ENCODE assay signal across 9 mouse cellular contexts in genomic region chr17:35125081-35125480, GRCm38 (mm10). TPM values are rescaled to one million over a fixed set of nuclear protein-coding genes. Genes with fewer than 3 reads are reported as not detected.
A peak's percentile ranks its signal among the peaks of the same experiment; 100 is the strongest.
DNase-seq lines count a peak whose midpoint lies in the region; ATAC-seq and TF ChIP-seq lines count a peak whose summit lies in the region.
"Had no signal": no experiment of that assay in that cellular context is flagged by ENCODE, and none has a peak within 500 bp of the region (broad histone marks: within the 10 kb centered on the region; RNA-seq: fewer than 3 reads in every experiment).

No protein-coding gene starts in this region.

- peak overlapping the region; percentile 70; the same call in 1 of the 2 replicates for H3K4me2 ChIP-seq in kidney, embryonic 16.5 days (replicated peaks; ENCODE audit: low read depth, low read length)
- H3K4me2 ChIP-seq in embryonic facial prominence, embryonic 15.5 days (replicated peaks), result no peak overlapping the region
- peak overlapping the region; percentile 89; the same call in 1 of the 2 replicates for H3K4me2 ChIP-seq in liver, embryonic 16.5 days (ENCODE audit: low read depth, low read length)

- H3K27ac ChIP-seq in kidney, embryonic 16.5 days (ENCODE audit: low read length), result no peak overlapping the region
- H3K27ac ChIP-seq in bone marrow, adult 2 months (ENCODE audit: control insufficient read depth, insufficient read depth, low read depth, low read length, poor library complexity), result peak overlapping the region; percentile 50
- peak overlapping the region; percentile 89; the same call in 1 of the 2 replicates for H3K27ac ChIP-seq in embryonic facial prominence, embryonic 15.5 days (replicated peaks)
- H3K27ac ChIP-seq in liver, embryonic 16.5 days (ENCODE audit: low read length), result peak overlapping the region; percentile 92

- H3K4me1 ChIP-seq in kidney, embryonic 16.5 days (ENCODE audit: insufficient read depth, low read length), result peaks cover 42% of the 10 kb centered on the region
- peaks cover 3% of the 10 kb centered on the region; the same call in 1 of the 2 replicates for H3K4me1 ChIP-seq in bone marrow, adult 2 months (ENCODE audit: control insufficient read depth, insufficient read depth, low read length)
- H3K4me1 ChIP-seq in embryonic facial prominence, embryonic 15.5 days, result peaks cover 46% of the 10 kb centered on the region
- peaks cover 33% of the 10 kb centered on the region for H3K4me1 ChIP-seq in liver, embryonic 16.5 days (ENCODE audit: control insufficient read depth, low read depth, low read length)

- no peak for TF ChIP-seq POLR2A in bone marrow, adult 2 months (IDR thresholded peaks at IDR 0.05; ENCODE audit: borderline replicate concordance, control insufficient read depth, low read depth, low read length)

- DNase-seq in kidney, adult 8-10 months, result no peak
- no peak for DNase-seq in ovary, postnatal 14 days (ENCODE audit: low spot score)
- DNase-seq in urinary bladder, postnatal 10 days (ENCODE audit: low spot score), result no peak
- DNase-seq: cerebellum, adult 2 months had no signal

- peaks cover 12% of the 10 kb centered on the region; the same call in 1 of the 2 replicates for H3K36me3 ChIP-seq in kidney, embryonic 16.5 days (ENCODE audit: insufficient read depth, low read length)
- peaks cover 8% of the 10 kb centered on the region for H3K36me3 ChIP-seq in embryonic facial prominence, embryonic 15.5 days
- peaks cover 6% of the 10 kb centered on the region; the same call in 1 of the 2 replicates for H3K36me3 ChIP-seq in liver, embryonic 16.5 days (ENCODE audit: control insufficient read depth, insufficient read depth)

- no peaks in the 10 kb centered on the region for H3K9me3 ChIP-seq in kidney, embryonic 16.5 days (ENCODE audit: low read length)
- no peaks in the 10 kb centered on the region for H3K9me3 ChIP-seq in embryonic facial prominence, embryonic 15.5 days (replicated peaks)
- no peaks in the 10 kb centered on the region for H3K9me3 ChIP-seq in liver, embryonic 16.5 days (replicated peaks; ENCODE audit: control insufficient read depth, low read length)

- H3K4me3 ChIP-seq in kidney, embryonic 16.5 days (ENCODE audit: low read length), result no peak overlapping the region
- no peak overlapping the region for H3K4me3 ChIP-seq in bone marrow, adult 2 months (replicated peaks; ENCODE audit: control insufficient read depth, low read depth, low read length)
- H3K4me3 ChIP-seq in embryonic facial prominence, embryonic 15.5 days (replicated peaks), result no peak overlapping the region
- H3K4me3 ChIP-seq in liver, embryonic 16.5 days (ENCODE audit: low read depth, low read length), result no peak overlapping the region

- ATAC-seq in kidney, embryonic 16.5 days (ENCODE audit: low FRiP score, low TSS enrichment), result no peak
- no peak for ATAC-seq in embryonic facial prominence, embryonic 15.5 days (ENCODE audit: insufficient number of reproducible peaks, low FRiP score, low TSS enrichment, low read depth)
- ATAC-seq in liver, embryonic 16.5 days (ENCODE audit: low read depth), result no peak
- ATAC-seq: inflammation-experienced regulatory T-cells, adult 6 months had no signal

- no peaks in the 10 kb centered on the region for H3K27me3 ChIP-seq in kidney, embryonic 16.5 days (ENCODE audit: insufficient read depth, low read length)
- H3K27me3 ChIP-seq in embryonic facial prominence, embryonic 15.5 days, result no peaks in the 10 kb centered on the region
- H3K27me3 ChIP-seq in liver, embryonic 16.5 days (ENCODE audit: control insufficient read depth, insufficient read depth, low read depth, low read length), result no peaks in the 10 kb centered on the region

- H3K9ac ChIP-seq in kidney, embryonic 16.5 days (replicated peaks; ENCODE audit: low read length), result peak overlapping the region; percentile 76; the same call in 1 of the 2 replicates
- H3K9ac ChIP-seq in embryonic facial prominence, embryonic 15.5 days, result no peak overlapping the region
- no peak overlapping the region for H3K9ac ChIP-seq in liver, embryonic 16.5 days (ENCODE audit: low read depth, low read length)

- WGBS in kidney, embryonic 16.5 days, result 87% methylated on average over 1 of the region's 1 CpGs
- WGBS in bone marrow, adult 2 months, result 78% methylated on average over 1 of the region's 1 CpGs
- 82% methylated on average over 1 of the region's 1 CpGs for WGBS in embryonic facial prominence, embryonic 15.5 days
- 62% methylated on average over 1 of the region's 1 CpGs for WGBS in liver, embryonic 16.5 days (ENCODE audit: insufficient replicate concordance)

- TF ChIP-seq CTCF in bone marrow, adult 2 months (IDR thresholded peaks at IDR 0.05; ENCODE audit: control insufficient read depth, insufficient read depth, low read length), result no peak

RNA-seq across cellular contexts. Expression of gene D17H6S53E, which starts 1.1 kb away (rescaled TPM):
- 8.5 and 12.0 TPM in 2 replicates for polyA plus RNA-seq in kidney, embryonic 16.5 days (2015; fragmentation: Nextera tagmentation; extraction: Ambion mirVana)
- polyA plus RNA-seq in bone marrow, adult 2 months (2011; ENCODE audit: insufficient read depth, insufficient read length, low replicate concordance, missing spikeins), result 6.8 and 20.2 TPM in 2 replicates
- polyA plus RNA-seq in embryonic facial prominence, embryonic 15.5 days (2015; fragmentation: Nextera tagmentation; extraction: Ambion mirVana), result 11.2 and 12.2 TPM in 2 replicates
- polyA plus RNA-seq in liver, embryonic 16.5 days (2015; fragmentation: Nextera tagmentation; extraction: Ambion mirVana), result 2.7 TPM in 2 replicates

RNA-seq across cellular contexts. Expression of gene Csnk2b, which starts 3.2 kb away (rescaled TPM):
- polyA plus RNA-seq in kidney, embryonic 16.5 days (2015; fragmentation: Nextera tagmentation; extraction: Ambion mirVana), result 293 and 308 TPM in 2 replicates
- 155 and 166 TPM in 2 replicates for polyA plus RNA-seq in bone marrow, adult 2 months (2011; ENCODE audit: insufficient read depth, insufficient read length, low replicate concordance, missing spikeins)
- 278 and 279 TPM in 2 replicates for polyA plus RNA-seq in embryonic facial prominence, embryonic 15.5 days (2015; fragmentation: Nextera tagmentation; extraction: Ambion mirVana)
- 115 and 123 TPM in 2 replicates for polyA plus RNA-seq in liver, embryonic 16.5 days (2015; fragmentation: Nextera tagmentation; extraction: Ambion mirVana)

RNA-seq across cellular contexts. Expression of gene Gpank1, which starts 3.8 kb away (rescaled TPM):
- polyA plus RNA-seq in kidney, embryonic 16.5 days (2015; fragmentation: Nextera tagmentation; extraction: Ambion mirVana), result 22.3 and 23.7 TPM in 2 replicates
- 29.8 and 39.0 TPM in 2 replicates for polyA plus RNA-seq in bone marrow, adult 2 months (2011; ENCODE audit: insufficient read depth, insufficient read length, low replicate concordance, missing spikeins)
- 19.5 and 20.1 TPM in 2 replicates for polyA plus RNA-seq in embryonic facial prominence, embryonic 15.5 days (2015; fragmentation: Nextera tagmentation; extraction: Ambion mirVana)
- 12.4 and 12.9 TPM in 2 replicates for polyA plus RNA-seq in liver, embryonic 16.5 days (2015; fragmentation: Nextera tagmentation; extraction: Ambion mirVana)

RNA-seq across cellular contexts. Expression of gene Apom, which starts 6.8 kb away (rescaled TPM):
- 22.2 and 27.5 TPM in 2 replicates for polyA plus RNA-seq in kidney, embryonic 16.5 days (2015; fragmentation: Nextera tagmentation; extraction: Ambion mirVana)
- polyA plus RNA-seq in bone marrow, adult 2 months (2011; ENCODE audit: insufficient read depth, insufficient read length, low replicate concordance, missing spikeins), result 6.0 TPM in 1 of 2 replicates, not detected in the other
- 0.17 TPM in 1 of 2 replicates, not detected in the other for polyA plus RNA-seq in embryonic facial prominence, embryonic 15.5 days (2015; fragmentation: Nextera tagmentation; extraction: Ambion mirVana)
- 959 and 972 TPM in 2 replicates for polyA plus RNA-seq in liver, embryonic 16.5 days (2015; fragmentation: Nextera tagmentation; extraction: Ambion mirVana)
- polyA plus RNA-seq: inflammation-experienced regulatory T-cells, adult 6 months had no signal

RNA-seq across cellular contexts. Expression of gene Ly6g5b, which starts 9.9 kb away (rescaled TPM):
- polyA plus RNA-seq in kidney, embryonic 16.5 days (2015; fragmentation: Nextera tagmentation; extraction: Ambion mirVana), result 0.89 and 1.5 TPM in 2 replicates
- polyA plus RNA-seq in bone marrow, adult 2 months (2011; ENCODE audit: insufficient read depth, insufficient read length, low replicate concordance, missing spikeins), result 3.4 and 4.7 TPM in 2 replicates
- 1.4 and 1.8 TPM in 2 replicates for polyA plus RNA-seq in embryonic facial prominence, embryonic 15.5 days (2015; fragmentation: Nextera tagmentation; extraction: Ambion mirVana)
- polyA plus RNA-seq in liver, embryonic 16.5 days (2015; fragmentation: Nextera tagmentation; extraction: Ambion mirVana), result 0.33 and 0.35 TPM in 2 replicates
